Mouse (Mus musculus) heart, postnatal 0 days (tissue): ENCODE results near the gene Glg1.

Source experiments
- CTCF ChIP-seq: IDR thresholded peaks from 2 replicates; pipeline ENCODE4 v1.5.1; 2016; ENCODE audit warnings: antibody characterized with exemption, control low read depth, low read depth
- EP300 ChIP-seq: IDR thresholded peaks from 2 replicates; pipeline ENCODE4 v1.6.1; 2016; ENCODE audit warnings: antibody characterized with exemption, low read depth

DNA sequence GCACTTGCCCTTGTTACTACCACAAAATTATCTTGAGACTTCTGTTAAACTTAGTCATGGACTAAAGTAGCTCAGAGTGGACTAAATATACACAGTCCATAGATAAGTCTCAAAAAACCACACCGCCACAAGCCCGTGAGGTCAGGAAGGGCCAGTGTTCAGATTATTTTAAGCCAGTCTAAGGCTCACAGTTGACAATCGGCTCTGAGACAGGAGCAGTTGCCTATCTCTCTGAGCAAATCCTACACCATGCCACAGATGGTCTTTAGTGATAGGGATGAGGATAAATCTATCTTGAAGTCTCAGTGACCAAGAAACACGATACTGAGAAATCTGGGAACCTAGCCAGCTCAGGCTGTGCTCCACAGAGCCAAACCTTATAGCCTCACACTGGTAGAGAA lies 3.0 kb upstream of the Glg1 start:
- no peak for TF ChIP-seq CTCF
- TF ChIP-seq EP300 = no peak
